Mouse (Mus musculus): Measurements from ENCODE around the gene 0610010F05Rik.
"Not testable (repeated sequence)": the region's sequence is repeated elsewhere in the genome, so short reads cannot be mapped to it uniquely, and the experiment has no call there.

The 0610010F05Rik gene

GRCm38 (mm10) chr11:23632945-23633878, at the start of gene 0610010F05Rik:
Gene 0610010F05Rik, minus strand, starts transcription at chr11:23633639.
- DNase-seq (ENCODE audit: low read depth), result peak; percentile 93

GRCm38 (mm10) chr11:23682561-23682960, 49.1 kb upstream of the 0610010F05Rik start:
- no peak for DNase-seq (ENCODE audit: low read depth)

GRCm38 (mm10) chr11:23680435-23680950, 47.1 kb upstream of the 0610010F05Rik start:
- DNase-seq (ENCODE audit: low read depth), result no peak

- DNase-seq (ENCODE audit: low read depth), result peak; percentile 88
These were observed 45.7 kb upstream of the 0610010F05Rik start for GRCm38 (mm10) chr11:23679044-23679642.

GRCm38 (mm10) chr11:23676100-23676499, 42.7 kb upstream of the 0610010F05Rik start:
- DNase-seq (ENCODE audit: low read depth), result no peak

GRCm38 (mm10) chr11:23672256-23672749, 38.9 kb upstream of the 0610010F05Rik start:
- no peak for DNase-seq (ENCODE audit: low read depth)

- peak; percentile 76 for DNase-seq (ENCODE audit: low read depth)
These were observed 33.7 kb upstream of the 0610010F05Rik start for GRCm38 (mm10) chr11:23667128-23667527.

- no peak for DNase-seq (ENCODE audit: low read depth)
These were observed 33.1 kb upstream of the 0610010F05Rik start for GRCm38 (mm10) chr11:23666526-23666925.

- peak; percentile 96 for DNase-seq (ENCODE audit: low read depth)
These were observed 32.5 kb upstream of the 0610010F05Rik start, which contains the start of gene Pex13 for GRCm38 (mm10) chr11:23665798-23666501. Gene Pex13, minus strand, starts transcription at chr11:23665959.

- no peak for DNase-seq (ENCODE audit: low read depth)
These were observed 31.9 kb upstream of the 0610010F05Rik start, which contains the start of gene Pus10 for GRCm38 (mm10) chr11:23665311-23665786. Gene Pus10, plus strand, starts transcription at chr11:23665674.

- DNase-seq (ENCODE audit: low read depth), result peak; percentile 34
These were observed 30.8 kb upstream of the 0610010F05Rik start for GRCm38 (mm10) chr11:23664232-23664631.

GRCm38 (mm10) chr11:23657791-23658190, 24.4 kb upstream of the 0610010F05Rik start:
- DNase-seq (ENCODE audit: low read depth), result peak; percentile 58

- DNase-seq (ENCODE audit: low read depth), result no peak
These were observed 20.2 kb upstream of the 0610010F05Rik start for GRCm38 (mm10) chr11:23653666-23654065.

- DNase-seq (ENCODE audit: low read depth), result no peak
These were observed 14.4 kb upstream of the 0610010F05Rik start for GRCm38 (mm10) chr11:23647835-23648234.

GRCm38 (mm10) chr11:23647431-23647830, 14.0 kb upstream of the 0610010F05Rik start:
- DNase-seq (ENCODE audit: low read depth), result no peak

- DNase-seq (ENCODE audit: low read depth), result no peak
These were observed 1.1 kb upstream of the 0610010F05Rik start for GRCm38 (mm10) chr11:23634573-23634972.

GRCm38 (mm10) chr11:23633879-23634215, 408 bp upstream of the 0610010F05Rik start:
- no peak for DNase-seq (ENCODE audit: low read depth)

- peak; percentile 26 for DNase-seq (ENCODE audit: low read depth)
These were observed 2.8 kb downstream of the 0610010F05Rik start for GRCm38 (mm10) chr11:23630664-23631063.

- DNase-seq (ENCODE audit: low read depth), result no peak
These were observed 14.4 kb downstream of the 0610010F05Rik start for GRCm38 (mm10) chr11:23618995-23619394.

- DNase-seq (ENCODE audit: low read depth), result peak; percentile 56
These were observed 18.9 kb downstream of the 0610010F05Rik start for GRCm38 (mm10) chr11:23614546-23614945.

GRCm38 (mm10) chr11:23607291-23607690, 26.1 kb downstream of the 0610010F05Rik start:
- DNase-seq (ENCODE audit: low read depth), result not testable (repeated sequence)

- DNase-seq (ENCODE audit: low read depth), result peak; percentile 94
These were observed 63.3 kb downstream of the 0610010F05Rik start for GRCm38 (mm10) chr11:23570130-23570529.

Measured in 416B (cell line).